Mouse (Mus musculus) liver, embryonic 16.5 days (tissue): ENCODE measurements around the gene Trit1. TPM values are rescaled to one million over a fixed set of nuclear protein-coding genes. Genes with fewer than 3 reads are reported as not detected.

ENCODE experiments used
- ATAC-seq: fragments of 200-750 bp; cut with Nextera tagmentation; 2 replicates; pipeline ENCODE4 v1.8.0; 2017; ENCODE audit warnings: low read depth, mild to moderate bottlenecking, moderate number of reproducible peaks, moderate library complexity
- H3K27ac ChIP-seq: fragments of 300-500 bp; sonication (generic); 2 replicates; pipeline ENCODE4 v1.5.1; 2014; ENCODE audit warnings: mild to moderate bottlenecking, low read length
- H3K27me3 ChIP-seq: fragments of 300-500 bp; sonication (generic); 2 replicates; pipeline ENCODE4 v1.6.1; 2014; ENCODE audit warnings: low read depth, low read length, mixed read lengths; ENCODE audit not compliant: control insufficient read depth, insufficient read depth
- H3K36me3 ChIP-seq: fragments of 300-500 bp; sonication (generic); 2 replicates; pipeline ENCODE4 v1.6.1; 2014; ENCODE audit warnings: mild to moderate bottlenecking; ENCODE audit not compliant: control insufficient read depth, insufficient read depth
- H3K4me1 ChIP-seq: fragments of 300-500 bp; sonication (generic); 2 replicates; pipeline ENCODE4 v1.6.1; 2014; ENCODE audit warnings: low read depth, low read length, mixed read lengths; ENCODE audit not compliant: control insufficient read depth
- H3K4me2 ChIP-seq: fragments of 300-500 bp; sonication (generic); 2 replicates; pipeline ENCODE4 v1.6.1; 2014; ENCODE audit warnings: low read depth, low read length, mixed read lengths
- H3K4me3 ChIP-seq: fragments of 300-500 bp; sonication (generic); 2 replicates; pipeline ENCODE4 v1.5.1; 2014; ENCODE audit warnings: low read depth, mild to moderate bottlenecking, low read length
- H3K9ac ChIP-seq: fragments of 300-500 bp; sonication (generic); 2 replicates; pipeline ENCODE4 v1.6.1; 2014; ENCODE audit warnings: low read depth, low read length
- H3K9me3 ChIP-seq: fragments of 300-500 bp; sonication (generic); replicated peaks from 2 replicates; pipeline ENCODE4 v1.6.1; 2016; ENCODE audit warnings: low read length; ENCODE audit not compliant: control insufficient read depth
- WGBS: fragments of 180-500 bp; shearing (Covaris S2); extraction: QIAGEN DNeasy Blood & Tissue Kit; methylation state at CpG from one replicate; pipeline ENCODE4 v1.1.7; 2014; ENCODE audit not compliant: insufficient replicate concordance; 5-methylcytosine and 5-hydroxymethylcytosine counted together
- polyA plus RNA-seq: library from polyadenylated mRNA; unstranded; fragments of >200 nt; fragmentation: Nextera tagmentation; extraction: Ambion mirVana; gene quantifications from 2 replicates; pipeline ENCODE4 v1.2.1, GENCODE M21; 2015

Gene Trit1
- polyA plus RNA-seq, 1 experiment from 2014 or later: 7.0 TPM

GRCm38 (mm10) chr4:123050681-123051211, 34.3 kb downstream of the Trit1 start:
- Histone ChIP-seq H3K27me3 (no peaks in the 10 kb centered on the region), H3K4me2 (no peak overlapping the region), H3K4me3 (no peak overlapping the region), H3K4me1 (no peaks in the 10 kb centered on the region; the same call in 1 of the 2 replicates), H3K9me3 (no peaks in the 10 kb centered on the region), H3K27ac (no peak overlapping the region), H3K36me3 (peaks cover 14% of the 10 kb centered on the region), H3K9ac (no peak overlapping the region)
- ATAC-seq: peak; percentile 85
- 69% methylated on average over 5 of the region's 5 CpGs for WGBS

- Histone ChIP-seq H3K4me1 (no peaks in the 10 kb centered on the region; the same call in 1 of the 2 replicates), H3K27ac (no peak overlapping the region), H3K36me3 (peaks cover 10% of the 10 kb centered on the region), H3K9ac (no peak overlapping the region), H3K27me3 (no peaks in the 10 kb centered on the region), H3K9me3 (no peaks in the 10 kb centered on the region), H3K4me3 (no peak overlapping the region), H3K4me2 (no peak overlapping the region)
- no peak for ATAC-seq
- WGBS: 76% methylated on average over 11 of the region's 11 CpGs
Measured at GRCm38 (mm10) chr4:123053179-123053578, 36.8 kb downstream of the Trit1 start.

- H3K4me3 ChIP-seq: no peak overlapping the region
- no peaks in the 10 kb centered on the region for H3K27me3 ChIP-seq
- no peak overlapping the region for H3K27ac ChIP-seq
- H3K9me3 ChIP-seq: no peaks in the 10 kb centered on the region
- no peak for ATAC-seq
- no peak overlapping the region for H3K4me2 ChIP-seq
- H3K4me1 ChIP-seq: no peaks in the 10 kb centered on the region; the same call in 1 of the 2 replicates
- 74% methylated on average over 16 of the region's 16 CpGs for WGBS
- no peak overlapping the region for H3K9ac ChIP-seq
- H3K36me3 ChIP-seq: peaks cover 10% of the 10 kb centered on the region
Measured at GRCm38 (mm10) chr4:123054172-123054790, 37.9 kb downstream of the Trit1 start.

GRCm38 (mm10) chr4:123056560-123057109, 40.2 kb downstream of the Trit1 start:
- H3K27ac ChIP-seq: no peak overlapping the region
- no peak for ATAC-seq

GRCm38 (mm10) chr4:123057957-123058356, 41.6 kb downstream of the Trit1 start:
- 38% methylated on average over 1 of the region's 1 CpGs for WGBS
- Histone ChIP-seq H3K4me2 (no peak overlapping the region), H3K27me3 (no peaks in the 10 kb centered on the region), H3K4me3 (no peak overlapping the region), H3K9me3 (no peaks in the 10 kb centered on the region), H3K36me3 (peaks cover 10% of the 10 kb centered on the region), H3K27ac (no peak overlapping the region), H3K9ac (no peak overlapping the region), H3K4me1 (no peaks in the 10 kb centered on the region)
- peak; percentile 54 for ATAC-seq

More at GRCm38 (mm10) chr4:123056560-123057109, 40.2 kb downstream of the Trit1 start:
- H3K4me1 ChIP-seq: no peaks in the 10 kb centered on the region
- no peak overlapping the region for H3K9ac ChIP-seq
- H3K27me3 ChIP-seq: no peaks in the 10 kb centered on the region
- no peak overlapping the region for H3K4me2 ChIP-seq
- WGBS: 73% methylated on average over 3 of the region's 3 CpGs
- peaks cover 10% of the 10 kb centered on the region for H3K36me3 ChIP-seq
- no peaks in the 10 kb centered on the region for H3K9me3 ChIP-seq
- H3K4me3 ChIP-seq: no peak overlapping the region

GRCm38 (mm10) chr4:123061744-123062143, 45.3 kb downstream of the Trit1 start:
- Histone ChIP-seq H3K4me2 (no peak overlapping the region), H3K4me3 (no peak overlapping the region), H3K9me3 (no peaks in the 10 kb centered on the region), H3K9ac (no peak overlapping the region), H3K27ac (no peak overlapping the region), H3K36me3 (no peaks in the 10 kb centered on the region), H3K27me3 (no peaks in the 10 kb centered on the region), H3K4me1 (no peaks in the 10 kb centered on the region)
- ATAC-seq: no peak
- WGBS: 60% methylated on average over 5 of the region's 5 CpGs

GRCm38 (mm10) chr4:123068646-123069045, 52.2 kb downstream of the Trit1 start:
- no peaks in the 10 kb centered on the region for H3K36me3 ChIP-seq
- no peak overlapping the region for H3K9ac ChIP-seq
- H3K27ac ChIP-seq: no peak overlapping the region
- H3K9me3 ChIP-seq: no peaks in the 10 kb centered on the region
- no peak overlapping the region for H3K4me3 ChIP-seq
- H3K4me1 ChIP-seq: no peaks in the 10 kb centered on the region; the same call in 1 of the 2 replicates
- ATAC-seq: no peak
- no peak overlapping the region for H3K4me2 ChIP-seq
- no peaks in the 10 kb centered on the region for H3K27me3 ChIP-seq
- 35% methylated on average over 6 of the region's 6 CpGs for WGBS

GRCm38 (mm10) chr4:123071266-123071966, 55.0 kb downstream of the Trit1 start:
- no peak overlapping the region for H3K4me3 ChIP-seq

GRCm38 (mm10) chr4:123076928-123077327, 60.5 kb downstream of the Trit1 start:
- no peak for ATAC-seq
- 59% methylated on average over 8 of the region's 8 CpGs for WGBS
- Histone ChIP-seq H3K4me2 (no peak overlapping the region), H3K4me3 (no peak overlapping the region), H3K4me1 (no peaks in the 10 kb centered on the region), H3K27ac (no peak overlapping the region), H3K9me3 (no peaks in the 10 kb centered on the region), H3K9ac (no peak overlapping the region), H3K36me3 (no peaks in the 10 kb centered on the region), H3K27me3 (no peaks in the 10 kb centered on the region)

More at GRCm38 (mm10) chr4:123071266-123071966, 55.0 kb downstream of the Trit1 start:
- no peak for ATAC-seq
- 4% methylated on average over 13 of the region's 13 CpGs for WGBS
- Histone ChIP-seq H3K27me3 (no peaks in the 10 kb centered on the region), H3K9ac (no peak overlapping the region), H3K36me3 (no peaks in the 10 kb centered on the region), H3K4me2 (peak overlapping the region; percentile 51), H3K27ac (no peak overlapping the region), H3K9me3 (no peaks in the 10 kb centered on the region), H3K4me1 (no peaks in the 10 kb centered on the region; the same call in 1 of the 2 replicates)
